Mouse (Mus musculus) layer of hippocampus, postnatal 25 days (tissue): ENCODE measurements around the gene Rps10. TPM values are rescaled to one million over a fixed set of nuclear protein-coding genes. Genes with fewer than 3 reads are reported as not detected.

Source experiments
- DNase-seq, 2 experiments: peaks; one replicate each; pipeline ENCODE4 v3.0.0; 2022; ENCODE audit warnings: mixed read lengths in 2 of 2, low spot score in 1 of 2; ENCODE audit errors: extremely low spot score in 1 of 2
- total RNA-seq, 2 experiments: library from RNA; stranded (reverse); gene quantifications; 2 replicates each; pipeline ENCODE4 v1.2.3; 2021

Rps10 gene
- 100 to 1,000 TPM; 437 to 494 TPM for total RNA-seq

- DNase-seq: no peak
Observed at GRCm38 (mm10) chr17:27636132-27637020, at the start of gene Rps10. Gene Rps10 (minus strand): TSS chr17:27636669.

- DNase-seq: no peak
Observed at GRCm38 (mm10) chr17:27685550-27685913, 49.1 kb upstream of the Rps10 start.

DNA sequence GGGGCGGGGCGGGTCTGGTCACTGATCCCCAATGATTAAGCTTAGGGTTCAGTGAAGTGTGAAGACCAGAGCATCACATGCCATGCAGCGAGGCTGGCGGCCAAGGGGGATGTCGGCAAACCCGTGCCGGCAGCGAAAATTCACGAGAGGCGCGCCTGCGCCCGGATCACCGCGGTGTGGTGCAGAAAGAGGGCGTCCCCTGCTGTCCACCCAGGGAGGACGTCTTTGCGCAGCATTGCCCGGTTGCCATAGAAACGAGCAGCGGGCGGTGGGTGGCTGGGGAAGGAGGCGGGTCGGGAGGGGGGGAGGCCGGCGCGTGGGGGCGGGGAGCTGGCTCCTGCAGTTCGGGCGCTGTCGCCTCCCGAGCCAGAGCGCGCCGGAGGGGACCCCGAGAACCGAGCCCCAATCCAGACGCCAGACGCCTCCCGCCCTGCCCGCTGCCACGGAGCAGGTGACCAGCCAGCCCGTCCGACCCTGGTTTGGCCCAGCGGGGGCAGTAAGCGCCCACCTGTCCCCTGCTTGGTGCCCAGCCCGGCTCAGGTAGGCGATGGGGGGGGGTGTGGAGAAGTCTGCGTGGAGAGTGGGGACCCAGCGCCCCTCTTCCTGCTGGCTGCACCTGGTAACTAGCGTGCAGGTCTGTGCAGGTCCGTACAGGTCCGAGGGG is 48.5 kb upstream of the Rps10 start:
- DNase-seq: peak; percentile 66 to 77

- peak in 1 of 2 experiments; percentile 33 for DNase-seq
Observed at GRCm38 (mm10) chr17:27678924-27679813, 42.7 kb upstream of the Rps10 start.

DNA sequence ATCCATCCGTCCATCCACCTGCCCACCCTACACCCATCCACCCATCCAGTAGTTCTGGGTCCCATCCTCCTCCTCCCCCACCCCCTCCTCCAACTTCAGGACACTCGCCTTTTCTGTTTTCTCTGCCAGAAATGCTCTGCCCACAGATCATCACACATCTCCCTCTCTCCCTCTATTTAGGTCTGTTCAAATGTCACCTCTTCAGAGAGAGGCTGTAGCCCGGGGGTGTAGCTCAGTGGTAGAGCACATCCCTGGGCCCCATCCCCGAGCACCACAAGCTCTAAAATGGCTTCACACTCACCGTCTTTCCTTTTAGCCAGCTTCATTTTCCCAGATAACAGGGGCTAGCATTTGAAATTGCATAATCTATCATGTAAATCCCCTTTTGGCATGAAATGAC is 41.3 kb upstream of the Rps10 start:
- DNase-seq: no peak

DNA sequence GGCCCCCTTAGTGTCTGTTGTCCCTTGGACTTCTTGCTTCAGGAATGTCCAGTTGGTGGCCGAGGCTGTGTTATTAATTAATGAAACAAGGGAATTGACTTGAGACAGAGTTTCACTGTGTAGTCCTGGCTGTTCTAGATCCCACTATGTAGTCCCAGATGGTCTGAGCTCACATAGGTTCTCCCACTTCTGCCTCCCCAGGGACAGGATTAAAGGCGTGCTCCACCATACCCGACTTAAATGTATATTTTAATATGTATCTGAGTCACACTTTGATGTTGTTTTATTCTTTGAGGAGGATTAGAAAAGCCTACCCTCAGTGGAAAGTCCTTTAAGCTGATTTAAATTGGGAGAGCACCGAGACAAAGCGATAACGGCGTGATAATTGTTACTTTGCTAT is 39.8 kb upstream of the Rps10 start:
- DNase-seq: no peak

DNA sequence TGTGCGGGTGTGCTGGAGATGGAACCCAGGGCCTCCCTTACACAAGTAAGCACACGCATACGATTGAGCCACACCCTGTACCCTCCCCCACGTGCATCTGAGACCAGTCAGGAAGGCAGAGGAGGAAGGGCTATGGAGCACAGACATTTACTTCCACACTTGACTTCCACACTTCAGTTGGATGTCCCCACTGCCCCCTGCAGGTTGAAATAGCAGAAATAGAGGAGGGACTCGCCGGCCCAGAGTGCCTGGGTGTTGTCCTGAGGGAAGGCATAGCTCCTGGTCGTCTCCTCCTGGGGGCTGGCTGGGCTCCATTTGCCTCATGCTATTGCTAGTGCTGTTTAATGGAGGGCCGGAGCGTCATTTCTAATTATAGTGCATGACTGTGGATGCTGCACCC is 39.0 kb upstream of the Rps10 start:
- no peak for DNase-seq

- DNase-seq: no peak
Observed at GRCm38 (mm10) chr17:27673945-27674344, 37.5 kb upstream of the Rps10 start.

- no peak for DNase-seq
Observed at GRCm38 (mm10) chr17:27671720-27672119, 35.3 kb upstream of the Rps10 start.

- DNase-seq: no peak
Observed at GRCm38 (mm10) chr17:27658767-27659166, 22.3 kb upstream of the Rps10 start.

GRCm38 (mm10) chr17:27657123-27657522 is 20.7 kb upstream of the Rps10 start:
- DNase-seq: no peak

DNA sequence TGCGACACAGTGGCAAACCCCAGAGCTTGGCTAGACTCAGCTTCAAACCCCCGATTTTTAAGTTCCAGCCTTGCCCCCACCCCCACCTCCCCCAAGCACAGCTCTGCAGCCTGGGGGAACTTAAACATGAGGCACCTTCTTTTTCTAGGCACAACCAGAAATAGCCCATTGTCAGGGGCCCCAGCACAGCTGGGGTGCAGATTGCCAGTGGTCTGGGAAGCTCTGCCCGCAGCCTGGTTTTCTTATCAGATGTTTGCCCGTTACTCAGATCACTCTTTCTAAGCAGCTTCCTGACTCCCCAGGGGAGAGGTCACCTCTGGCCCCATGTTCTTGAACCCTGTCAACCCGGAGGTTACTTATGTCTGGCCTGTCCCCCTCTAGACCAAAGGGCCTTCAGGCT is 19.9 kb upstream of the Rps10 start:
- no peak for DNase-seq

DNA sequence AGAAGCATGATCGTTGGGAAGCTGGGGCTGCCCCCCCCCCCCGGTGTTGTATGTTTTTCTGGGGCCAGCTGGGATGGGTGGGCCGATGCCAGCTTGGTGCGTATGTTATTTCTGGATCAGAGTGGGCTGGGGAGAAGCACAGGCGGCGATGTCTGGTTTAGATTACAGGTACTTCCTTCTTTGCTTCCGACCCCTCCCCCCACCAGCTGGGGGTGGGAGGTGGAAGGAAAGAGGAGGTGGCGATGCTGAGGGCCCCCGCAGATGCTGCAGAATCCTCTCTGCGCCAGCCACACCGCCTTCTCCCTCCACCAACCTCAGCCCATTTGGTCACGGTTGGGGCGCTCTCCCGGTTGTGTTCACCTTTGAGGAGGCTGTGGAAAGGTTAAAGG is 19.5 kb upstream of the Rps10 start:
- DNase-seq: peak; percentile 69 to 70

DNA sequence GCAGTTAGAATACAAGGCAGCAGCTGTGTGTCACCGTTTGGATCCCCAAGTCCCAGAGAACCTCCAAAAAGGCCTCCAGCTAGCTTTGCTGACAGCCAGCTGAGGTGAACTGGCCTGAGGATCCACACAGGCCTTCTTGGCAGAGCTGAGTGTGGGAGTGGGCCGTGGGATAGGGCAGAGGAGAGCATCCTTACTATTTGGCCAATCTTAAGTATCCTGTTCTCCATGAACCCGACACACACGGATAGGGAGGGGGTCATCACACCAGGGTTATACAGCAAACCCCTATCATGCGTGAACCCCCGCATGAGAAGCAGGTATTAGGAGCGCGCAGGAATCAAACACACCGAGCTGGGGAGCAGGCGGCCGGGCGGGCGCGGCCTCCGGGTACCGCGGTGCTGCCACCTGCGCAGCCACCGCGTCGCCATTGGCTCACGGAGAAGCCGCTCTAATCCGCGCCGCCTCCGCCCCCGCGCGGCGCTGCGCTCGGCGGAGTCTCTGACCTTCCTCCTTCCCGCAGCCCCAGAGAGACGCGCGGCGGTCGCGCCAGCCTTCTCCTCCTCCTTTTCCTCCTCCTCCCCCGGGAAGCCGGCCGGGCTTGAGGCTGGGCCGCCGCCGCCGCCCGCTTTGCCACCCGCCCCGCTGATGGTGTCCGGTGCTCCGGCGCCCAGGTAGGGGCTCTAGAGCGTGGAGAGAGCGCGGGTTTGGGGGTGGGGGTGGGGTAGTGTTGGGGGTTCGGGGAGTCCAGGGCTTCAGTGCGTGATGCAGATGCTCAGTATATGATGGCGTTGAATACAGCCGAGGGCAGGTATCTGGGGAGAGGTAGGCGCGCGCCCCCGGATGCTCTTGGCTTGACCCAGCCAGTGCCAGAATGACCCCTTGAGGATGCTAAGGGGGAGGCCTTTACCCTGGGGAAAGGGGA is 18.9 kb upstream of the Rps10 start, which contains the start of gene Pacsin1:
Gene Pacsin1, plus strand, starts transcription at position 421 of the 922 bp plus-strand sequence.
- DNase-seq: peak; percentile 59 to 68

GRCm38 (mm10) chr17:27653253-27653959 is 16.9 kb upstream of the Rps10 start:
- DNase-seq: no peak

DNA sequence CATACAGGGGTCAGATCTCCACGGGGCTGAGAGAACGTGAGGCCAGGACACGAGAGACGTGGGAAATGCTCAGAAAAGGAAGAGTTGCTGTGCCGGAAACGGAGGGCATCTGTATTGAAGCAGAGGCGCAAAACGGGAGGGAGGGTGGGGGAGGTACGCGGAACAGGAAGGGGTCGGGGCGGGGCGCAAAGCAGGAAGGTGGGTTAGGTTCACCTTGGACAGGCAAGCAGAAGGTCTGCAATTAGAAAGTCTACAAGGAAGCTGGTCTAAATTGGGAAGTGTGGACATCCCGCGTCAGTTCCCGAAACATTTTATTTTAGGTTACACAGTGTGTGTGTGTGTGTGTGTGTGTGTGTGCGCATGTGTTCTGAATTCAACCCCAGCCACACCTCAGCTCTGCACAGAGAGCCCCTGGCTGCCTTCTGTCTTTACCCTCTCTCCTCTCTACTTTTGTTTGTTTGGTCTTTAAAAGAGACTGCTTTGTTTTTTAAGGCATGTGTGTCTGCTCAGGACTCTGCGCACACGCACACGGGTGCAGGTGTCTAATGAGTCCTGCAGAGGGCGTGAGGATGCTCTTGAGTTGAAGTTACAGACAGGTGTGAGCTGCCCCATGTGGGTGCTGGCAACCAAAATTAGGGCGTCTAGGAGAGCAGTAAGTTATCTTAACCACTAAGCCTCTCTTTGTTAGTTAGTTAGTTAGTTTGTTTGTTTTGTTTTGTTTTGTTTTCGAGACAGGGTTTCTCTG is 15.7 kb upstream of the Rps10 start:
- DNase-seq: no peak

- no peak for DNase-seq
Observed at GRCm38 (mm10) chr17:27650586-27650985, 14.1 kb upstream of the Rps10 start.

DNA sequence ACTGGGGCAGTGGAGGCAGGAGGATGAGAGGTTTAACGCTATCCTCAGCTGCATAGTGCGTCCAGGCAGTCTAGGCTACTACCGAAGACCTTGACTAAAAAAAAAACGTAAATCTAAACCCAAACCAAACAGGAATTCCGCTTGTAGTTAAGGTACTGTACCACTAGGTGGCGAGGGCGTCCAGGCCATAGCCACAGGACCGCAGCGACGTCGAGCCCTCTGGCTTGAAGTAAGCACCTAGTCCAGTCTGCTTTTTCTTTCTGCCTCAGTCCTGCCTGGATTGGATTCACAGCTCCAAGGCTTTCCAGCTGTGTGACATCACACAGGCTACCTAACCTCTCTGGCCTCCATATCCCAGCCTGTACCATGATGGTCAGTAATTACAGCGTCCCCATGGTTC is 13.7 kb upstream of the Rps10 start:
- peak in 1 of 2 experiments; percentile 54 for DNase-seq
